Mouse (Mus musculus) heart, adult 2 months (tissue): Measurements from ENCODE around the gene Utf1. TPM values are rescaled to one million over a fixed set of nuclear protein-coding genes. Genes with fewer than 3 reads are reported as not detected.

ENCODE experiments used
- DNase-seq, 2 experiments: peaks; one replicate each; pipeline ENCODE4 v3.0.0; 2021
- H3K27ac ChIP-seq: fragments of 200-600 bp; 2 replicates; pipeline ENCODE4 v1.8.1; 2022
- H3K27me3 ChIP-seq: fragments of 200-500 bp; 2 replicates; pipeline ENCODE4 v1.6.1; 2012; ENCODE audit warnings: mild to moderate bottlenecking, low read length, inconsistent platforms, mixed read lengths; ENCODE audit not compliant: control insufficient read depth, insufficient read depth
- H3K36me3 ChIP-seq: fragments of 200-500 bp; 2 replicates; pipeline ENCODE4 v1.6.1; 2012; ENCODE audit warnings: low read length, inconsistent platforms; ENCODE audit not compliant: control insufficient read depth, insufficient read depth
- H3K4me1 ChIP-seq: fragments of 200-500 bp; 2 replicates; pipeline ENCODE4 v1.6.1; 2011; ENCODE audit warnings: low read length; ENCODE audit not compliant: control insufficient read depth, insufficient read depth
- H3K4me3 ChIP-seq: fragments of 200-600 bp; 2 replicates; pipeline ENCODE4 v1.8.1; 2022
- H3K79me2 ChIP-seq: fragments of 200-500 bp; replicated peaks from 2 replicates; pipeline ENCODE4 v1.6.1; 2012; ENCODE audit warnings: mild to moderate bottlenecking, inconsistent platforms, low read length, moderate library complexity, mixed read lengths; ENCODE audit not compliant: control insufficient read depth, insufficient read depth
- H3K9ac ChIP-seq: fragments of 200-500 bp; 2 replicates; pipeline ENCODE4 v1.6.1; 2012; ENCODE audit warnings: low read depth, mild to moderate bottlenecking, control low read depth, inconsistent platforms, low read length, mixed read lengths
- CTCF ChIP-seq: fragments of 200-600 bp; IDR thresholded peaks from 2 replicates; pipeline ENCODE4 v1.8.1; 2022; ENCODE audit warnings: antibody characterized with exemption, mild to moderate bottlenecking, moderate library complexity
- EP300 ChIP-seq: fragments of 200-500 bp; IDR thresholded peaks from 2 replicates; pipeline ENCODE4 v1.6.1; 2011; ENCODE audit warnings: low read depth, low read length, control low read depth; ENCODE audit not compliant: insufficient read depth
- POLR2A ChIP-seq: fragments of 200-500 bp; IDR thresholded peaks from 2 replicates; pipeline ENCODE4 v1.6.1; 2011; ENCODE audit warnings: mild to moderate bottlenecking, low read depth, low read length, control low read depth; ENCODE audit not compliant: insufficient read depth
- WGBS: fragments of 180-500 bp; shearing (Covaris S2); methylation state at CpG from one replicate; pipeline ENCODE4 v1.1.7; 2018; 5-methylcytosine and 5-hydroxymethylcytosine counted together
- intact Hi-C: fragments of 180-260 bp; cut with DNase I; formaldehyde crosslinking; loops from one replicate; pipeline ENCODE4 v1.15.1; 2025
- polyA plus RNA-seq: library from polyadenylated mRNA; depleted of rRNA; stranded (reverse); fragments of >200 nt; gene quantifications from 2 replicates; pipeline ENCODE4 v1.2.3, GENCODE M21; 2012
- total RNA-seq, 2 experiments: library from RNA; stranded (reverse); gene quantifications; 2 replicates each; pipeline ENCODE4 v1.2.3; 2021

The Utf1 gene
- total and polyA plus RNA-seq, 3 experiments: not detected

GRCm38 (mm10) chr7:139944291-139945240 lies 977 bp downstream of the Utf1 start:
- no peak overlapping the region for H3K9ac ChIP-seq
- no peak overlapping the region for H3K27ac ChIP-seq
- peaks cover under 1% of the 10 kb centered on the region; the same call in 1 of the 2 replicates for H3K4me1 ChIP-seq
- no peaks in the 10 kb centered on the region for H3K36me3 ChIP-seq
- no peak for TF ChIP-seq POLR2A
- TF ChIP-seq EP300: no peak
- no peak for TF ChIP-seq CTCF
- WGBS: 6% methylated on average over 68 of the region's 68 CpGs
- intact Hi-C loops: loop anchor here (1.0 kb wide), 1 partner anchor 15 kb away; no protein-coding TSS in a partner anchor
- H3K79me2 ChIP-seq: no peaks in the 10 kb centered on the region
- no peak for DNase-seq
- peaks cover 22% of the 10 kb centered on the region for H3K27me3 ChIP-seq
- H3K4me3 ChIP-seq: peak overlapping the region; percentile 17

- H3K36me3 ChIP-seq: no peaks in the 10 kb centered on the region
- no peak for TF ChIP-seq EP300
- no peak for TF ChIP-seq CTCF
- TF ChIP-seq POLR2A: no peak
- no peak overlapping the region for H3K27ac ChIP-seq
- H3K4me1 ChIP-seq: peaks cover 1% of the 10 kb centered on the region; the same call in 1 of the 2 replicates
- no peaks in the 10 kb centered on the region for H3K79me2 ChIP-seq
- H3K4me3 ChIP-seq: no peak overlapping the region
- DNase-seq: no peak
- intact Hi-C loops: no loop called here
- peaks cover 22% of the 10 kb centered on the region for H3K27me3 ChIP-seq
- H3K9ac ChIP-seq: no peak overlapping the region
- WGBS: 45% methylated on average over 5 of the region's 5 CpGs
These were observed 1.9 kb downstream of the Utf1 start for GRCm38 (mm10) chr7:139945516-139945915.

GRCm38 (mm10) chr7:139946032-139946431 lies 2.4 kb downstream of the Utf1 start:
- Histone ChIP-seq H3K4me1 (peaks cover 1% of the 10 kb centered on the region; the same call in 1 of the 2 replicates), H3K9ac (no peak overlapping the region), H3K27me3 (peaks cover 22% of the 10 kb centered on the region), H3K36me3 (no peaks in the 10 kb centered on the region), H3K27ac (no peak overlapping the region), H3K79me2 (no peaks in the 10 kb centered on the region), H3K4me3 (no peak overlapping the region)
- DNase-seq: no peak
- no peak for TF ChIP-seq CTCF
- no peak for TF ChIP-seq POLR2A
- no peak for TF ChIP-seq EP300
- 62% methylated on average over 5 of the region's 5 CpGs for WGBS
- intact Hi-C loops: no loop called here

GRCm38 (mm10) chr7:139949893-139950282 lies 6.3 kb downstream of the Utf1 start:
- H3K36me3 ChIP-seq: no peaks in the 10 kb centered on the region
- H3K9ac ChIP-seq: peak overlapping the region; percentile 56
- 5% methylated on average over 15 of the region's 15 CpGs for WGBS
- H3K4me1 ChIP-seq: peaks cover 1% of the 10 kb centered on the region; the same call in 1 of the 2 replicates
- no peaks in the 10 kb centered on the region for H3K79me2 ChIP-seq
- peaks cover 3% of the 10 kb centered on the region; the same call in 1 of the 2 replicates for H3K27me3 ChIP-seq
- TF ChIP-seq EP300 (no peak), CTCF (peak; percentile 66)
- H3K4me3 ChIP-seq: peak overlapping the region; percentile 58
- intact Hi-C loops: no loop called here
- DNase-seq: peak; percentile 62 to 63
- H3K27ac ChIP-seq: peak overlapping the region; percentile 69

GRCm38 (mm10) chr7:139950283-139950971 lies 6.8 kb downstream of the Utf1 start:
- H3K79me2 ChIP-seq: no peaks in the 10 kb centered on the region
- peak; percentile 67 to 71 for DNase-seq
- TF ChIP-seq POLR2A (peak; percentile 53; the same call in 1 of the 2 replicates), EP300 (no peak), CTCF (no peak)
- H3K27ac ChIP-seq: peak overlapping the region; percentile 69
- 1% methylated on average over 33 of the region's 33 CpGs for WGBS
- peaks cover 1% of the 10 kb centered on the region; the same call in 1 of the 2 replicates for H3K4me1 ChIP-seq
- intact Hi-C loops: no loop called here
- H3K4me3 ChIP-seq: peak overlapping the region; percentile 58
- peak overlapping the region; percentile 56 for H3K9ac ChIP-seq
- no peaks in the 10 kb centered on the region for H3K27me3 ChIP-seq
- H3K36me3 ChIP-seq: no peaks in the 10 kb centered on the region

GRCm38 (mm10) chr7:139951079-139951478 lies 7.5 kb downstream of the Utf1 start:
- intact Hi-C loops: no loop called here
- 4% methylated on average over 16 of the region's 16 CpGs for WGBS
- peak overlapping the region; percentile 40 for H3K9ac ChIP-seq
- H3K4me1 ChIP-seq: peaks cover 1% of the 10 kb centered on the region; the same call in 1 of the 2 replicates
- peak overlapping the region; percentile 58 for H3K4me3 ChIP-seq
- H3K36me3 ChIP-seq: no peaks in the 10 kb centered on the region
- H3K27ac ChIP-seq: peak overlapping the region; percentile 69
- no peaks in the 10 kb centered on the region for H3K79me2 ChIP-seq
- H3K27me3 ChIP-seq: no peaks in the 10 kb centered on the region
- TF ChIP-seq POLR2A (no peak), EP300 (no peak), CTCF (no peak)
- DNase-seq: peak; percentile 41 to 46
